Mouse (Mus musculus) thymus, adult 2 months (tissue): ENCODE measurements around the gene Itgb7.

Source experiments
- CTCF ChIP-seq: fragments of 200-500 bp; IDR thresholded peaks from 2 replicates; pipeline ENCODE4 v1.5.1; 2012; ENCODE audit warnings: mild to moderate bottlenecking, control low read depth, low read length, moderate library complexity, borderline replicate concordance; ENCODE audit not compliant: control insufficient read depth, poor library complexity, insufficient read depth; ENCODE audit errors: extremely low read depth
- POLR2A ChIP-seq: fragments of 200-500 bp; IDR thresholded peaks from 2 replicates; pipeline ENCODE4 v1.6.1; 2012; ENCODE audit warnings: mild to moderate bottlenecking, low read length, control low read depth, moderate library complexity; ENCODE audit not compliant: control insufficient read depth, poor library complexity, insufficient read depth; ENCODE audit errors: extremely low read depth

DNA sequence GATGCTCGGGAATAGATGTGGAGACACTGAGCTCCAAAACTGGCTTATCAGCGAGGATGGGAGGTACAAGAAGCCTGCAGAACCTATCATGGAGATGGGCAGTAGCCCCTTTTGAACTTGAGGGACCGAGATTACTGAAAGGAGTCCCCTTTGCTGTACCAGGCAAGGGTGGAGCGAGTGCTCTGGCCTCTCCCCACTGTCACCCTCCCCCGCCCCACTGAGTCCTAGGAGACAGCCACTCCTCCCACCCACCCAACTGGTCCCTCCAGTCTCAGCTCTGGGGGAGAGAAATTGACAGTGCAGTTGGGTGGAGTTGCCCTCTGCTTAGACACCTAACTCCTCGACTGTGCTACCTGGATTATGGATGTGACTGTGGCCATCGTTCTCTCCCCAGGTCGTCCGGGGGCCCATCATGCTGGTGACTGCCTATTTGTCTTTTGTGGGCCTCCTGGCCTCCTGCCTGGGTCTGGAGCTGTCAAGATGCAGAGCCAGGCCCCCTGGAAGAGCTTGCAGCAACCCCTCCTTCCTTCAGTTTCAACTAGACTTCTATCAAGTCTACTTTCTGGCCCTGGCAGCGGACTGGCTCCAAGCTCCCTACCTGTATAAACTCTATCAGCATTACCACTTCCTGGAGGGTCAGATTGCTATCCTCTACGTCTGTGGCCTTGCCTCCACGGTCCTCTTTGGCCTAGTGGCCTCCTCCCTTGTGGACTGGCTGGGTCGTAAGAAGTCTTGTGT is 48.2 kb upstream of the Itgb7 start:
- TF ChIP-seq CTCF (no peak), POLR2A (no peak)
